Mouse (Mus musculus) cerebellum, adult 2 months (tissue): ENCODE measurements around the gene Rprd2.

Source experiments
- CTCF ChIP-seq: fragments of 200-500 bp; IDR thresholded peaks from 2 replicates; pipeline ENCODE4 v1.5.1; 2011; ENCODE audit warnings: low read depth, mild to moderate bottlenecking, control low read depth, low read length, moderate library complexity, borderline replicate concordance; ENCODE audit not compliant: insufficient read depth
- POLR2A ChIP-seq: fragments of 200-500 bp; IDR thresholded peaks from 2 replicates; pipeline ENCODE4 v1.6.1; 2011; ENCODE audit warnings: low read length, control low read depth, borderline replicate concordance; ENCODE audit not compliant: insufficient read depth

- TF ChIP-seq POLR2A (no peak), CTCF (no peak)
These were observed 61.9 kb downstream of the Rprd2 start for GRCm38 (mm10) chr3:95756808-95757207.
